Mouse (Mus musculus) neural tube, embryonic 13.5 days (tissue): ENCODE measurements around the gene B9d2. TPM values are rescaled to one million over a fixed set of nuclear protein-coding genes. Genes with fewer than 3 reads are reported as not detected.
A peak's percentile ranks its signal among the peaks of the same experiment; 100 is the strongest.

Experiments used
- ATAC-seq: fragments of 200-750 bp; cut with Nextera tagmentation; 2 replicates; pipeline ENCODE4 v1.8.0; 2017; ENCODE audit warnings: low read depth, mild to moderate bottlenecking, moderate TSS enrichment, moderate library complexity
- H3K27ac ChIP-seq: fragments of 300-500 bp; sonication (generic); replicated peaks from 2 replicates; pipeline ENCODE4 v1.5.1; 2015; ENCODE audit warnings: moderate library complexity, mild to moderate bottlenecking, inconsistent platforms
- H3K27me3 ChIP-seq: fragments of 300-500 bp; sonication (generic); 2 replicates; pipeline ENCODE4 v1.6.1; 2015; ENCODE audit warnings: mild to moderate bottlenecking, inconsistent platforms
- H3K36me3 ChIP-seq: fragments of 300-500 bp; sonication (generic); 2 replicates; pipeline ENCODE4 v1.6.1; 2015; ENCODE audit warnings: mild to moderate bottlenecking, inconsistent platforms
- H3K4me1 ChIP-seq: fragments of 300-500 bp; sonication (generic); replicated peaks from 2 replicates; pipeline ENCODE4 v1.6.1; 2015; ENCODE audit warnings: inconsistent platforms
- H3K4me2 ChIP-seq: fragments of 300-500 bp; sonication (generic); 2 replicates; pipeline ENCODE4 v1.6.1; 2015; ENCODE audit warnings: inconsistent platforms, mild to moderate bottlenecking, moderate library complexity
- H3K4me3 ChIP-seq: fragments of 300-500 bp; sonication (generic); 2 replicates; pipeline ENCODE4 v1.5.1; 2015; ENCODE audit warnings: mild to moderate bottlenecking, inconsistent platforms
- H3K9ac ChIP-seq: fragments of 300-500 bp; sonication (generic); 2 replicates; pipeline ENCODE4 v1.6.1; 2015; ENCODE audit warnings: moderate library complexity, mild to moderate bottlenecking, inconsistent platforms
- H3K9me3 ChIP-seq: fragments of 300-500 bp; sonication (generic); 2 replicates; pipeline ENCODE4 v1.6.1; 2016; ENCODE audit warnings: inconsistent platforms
- WGBS: fragments of 180-500 bp; shearing (Covaris S2); methylation state at CpG from one replicate; pipeline ENCODE4 v1.1.7; 2015; 5-methylcytosine and 5-hydroxymethylcytosine counted together
- polyA plus RNA-seq: library from polyadenylated mRNA; unstranded; fragments of >200 nt; fragmentation: Nextera tagmentation; extraction: Ambion mirVana; gene quantifications from 2 replicates; pipeline ENCODE4 v1.2.1, GENCODE M21; 2015

The B9d2 gene
- 33.6 and 42.6 TPM in 2 replicates for polyA plus RNA-seq

DNA sequence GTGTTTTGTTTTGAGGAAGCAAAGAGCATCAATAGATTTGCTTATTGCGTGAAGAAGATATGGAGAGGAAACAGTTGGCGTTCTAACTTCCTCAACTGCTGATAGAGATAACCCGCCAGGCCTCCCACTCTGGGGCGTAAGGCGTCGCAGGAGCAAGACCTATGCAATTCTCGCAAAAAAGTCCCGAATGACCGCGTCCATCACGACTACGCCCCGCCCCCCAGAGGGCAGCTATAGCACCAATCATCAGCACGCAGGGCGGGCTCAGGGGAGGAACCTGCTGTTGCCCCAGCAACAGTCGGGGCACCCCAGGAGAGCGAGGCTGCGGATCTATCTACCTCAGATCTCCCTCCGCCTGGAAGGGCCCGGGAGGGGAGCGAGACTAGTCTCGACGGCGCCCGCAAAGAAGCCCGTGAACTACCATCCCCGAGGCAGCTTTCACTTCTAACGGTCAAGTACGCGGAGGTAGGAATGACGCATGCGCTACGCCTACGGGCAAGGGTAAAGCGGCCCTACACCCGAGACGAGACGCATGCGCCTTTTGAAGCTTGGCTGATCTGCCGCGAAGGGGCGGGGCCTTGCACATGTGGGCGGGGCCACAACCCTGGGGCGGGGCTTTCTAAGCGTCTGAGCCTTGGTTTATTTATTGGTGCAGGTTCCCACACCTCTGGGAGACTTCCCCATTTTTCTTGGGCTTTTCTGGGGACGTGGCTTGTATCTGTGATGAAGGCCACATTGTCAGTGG, at the start of gene B9d2:
B9d2 (plus strand) TSS at position 267 of the 745 bp plus-strand sequence.
- Histone ChIP-seq H3K4me3 (peak within 1 kb of the TSS; percentile 49), H3K27ac (peak within 1 kb of the TSS; percentile 94), H3K27me3 (peaks cover 32% of the 10 kb centered on the region), H3K4me2 (peak within 1 kb of the TSS; percentile 55), H3K36me3 (no peaks in the 10 kb centered on the region), H3K9ac (peak within 1 kb of the TSS; percentile 69), H3K9me3 (no peaks in the 10 kb centered on the region), H3K4me1 (peaks cover 33% of the 10 kb centered on the region)
- under 1% methylated on average over 46 of the region's 46 CpGs for WGBS
- ATAC-seq: peak; percentile 91

DNA sequence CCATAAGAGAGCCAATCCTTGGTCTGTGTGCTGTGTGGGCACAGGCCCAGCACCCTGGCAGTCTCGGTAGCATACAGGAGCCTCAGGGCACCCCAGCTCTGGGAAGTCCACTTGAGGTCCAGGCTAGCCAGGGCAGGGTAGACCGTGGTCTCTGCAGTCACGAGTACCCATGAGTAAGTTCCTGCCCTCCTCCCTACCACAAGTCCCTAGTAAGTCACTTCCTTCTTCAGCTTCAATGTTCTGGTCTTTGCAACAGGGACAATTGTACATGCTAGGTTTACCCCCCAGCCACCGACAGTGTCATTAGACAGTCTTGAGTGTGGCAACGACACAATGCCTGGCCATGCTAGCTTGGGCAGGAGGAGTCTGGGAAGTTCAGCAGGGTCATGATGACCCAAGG, 47.9 kb upstream of the B9d2 start:
- H3K4me3 ChIP-seq: no peak overlapping the region
- no peaks in the 10 kb centered on the region for H3K9me3 ChIP-seq
- no peak overlapping the region for H3K4me2 ChIP-seq
- H3K27me3 ChIP-seq: peaks cover 18% of the 10 kb centered on the region
- no peak overlapping the region for H3K9ac ChIP-seq
- H3K4me1 ChIP-seq: peaks cover 5% of the 10 kb centered on the region
- no peak overlapping the region for H3K27ac ChIP-seq
- ATAC-seq: no peak
- peaks cover 86% of the 10 kb centered on the region for H3K36me3 ChIP-seq
- 94% methylated on average over 5 of the region's 5 CpGs for WGBS

GRCm38 (mm10) chr7:25636373-25636772, 44.2 kb upstream of the B9d2 start:
- no peaks in the 10 kb centered on the region for H3K9me3 ChIP-seq
- no peak overlapping the region for H3K4me3 ChIP-seq
- H3K9ac ChIP-seq: no peak overlapping the region
- H3K36me3 ChIP-seq: peaks cover 86% of the 10 kb centered on the region
- H3K27me3 ChIP-seq: no peaks in the 10 kb centered on the region
- H3K4me2 ChIP-seq: no peak overlapping the region
- no peak for ATAC-seq
- H3K27ac ChIP-seq: no peak overlapping the region
- 76% methylated on average over 3 of the region's 3 CpGs for WGBS
- no peaks in the 10 kb centered on the region for H3K4me1 ChIP-seq

DNA sequence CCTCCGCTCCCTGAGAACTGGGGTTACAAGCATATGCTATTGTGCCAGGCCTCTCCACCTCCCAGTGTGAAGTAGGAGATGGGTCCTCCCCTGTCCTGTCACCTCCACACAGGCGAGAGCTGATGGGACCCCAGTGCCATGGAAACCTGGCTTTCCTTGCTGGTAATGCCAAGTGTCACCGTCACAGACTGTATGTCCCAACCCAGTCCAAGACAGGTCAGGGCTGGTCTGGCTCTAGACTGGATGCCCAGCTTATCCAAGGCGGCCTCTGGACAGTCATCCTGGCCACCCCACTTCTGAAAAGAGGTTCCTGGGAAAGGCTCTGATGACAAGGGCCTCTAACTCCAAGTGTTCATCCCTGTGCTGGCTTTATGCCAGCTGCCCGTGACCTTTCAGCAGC, 43.5 kb upstream of the B9d2 start:
- no peak overlapping the region for H3K4me3 ChIP-seq
- WGBS: 92% methylated on average over 5 of the region's 5 CpGs
- H3K4me2 ChIP-seq: no peak overlapping the region
- peaks cover 84% of the 10 kb centered on the region for H3K36me3 ChIP-seq
- H3K4me1 ChIP-seq: no peaks in the 10 kb centered on the region
- no peak overlapping the region for H3K9ac ChIP-seq
- no peak for ATAC-seq
- no peak overlapping the region for H3K27ac ChIP-seq
- no peaks in the 10 kb centered on the region for H3K27me3 ChIP-seq
- H3K9me3 ChIP-seq: no peaks in the 10 kb centered on the region

DNA sequence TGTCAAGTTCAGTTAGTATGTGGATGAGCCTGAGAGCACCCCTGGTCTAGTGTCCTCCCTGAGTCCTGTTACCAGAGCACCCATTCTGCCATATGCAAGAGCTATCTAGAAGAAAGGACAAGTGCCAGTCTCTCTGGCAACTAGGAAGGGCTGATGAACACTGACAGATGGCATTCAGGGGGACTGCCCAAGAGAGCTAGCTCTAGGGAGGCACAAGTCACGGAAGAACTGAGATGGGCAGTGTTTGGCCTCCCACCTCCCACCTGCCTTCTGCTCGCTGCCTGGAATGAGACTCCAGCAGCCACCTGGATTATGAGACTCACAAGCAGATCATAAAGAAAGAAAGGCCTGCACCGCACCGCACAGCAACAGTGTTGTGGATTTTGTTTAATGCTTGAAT, 40.8 kb upstream of the B9d2 start:
- peaks cover 63% of the 10 kb centered on the region for H3K36me3 ChIP-seq
- no peak overlapping the region for H3K9ac ChIP-seq
- ATAC-seq: no peak; the same call in 1 of the 2 replicates
- no peak overlapping the region for H3K4me2 ChIP-seq
- no peaks in the 10 kb centered on the region for H3K9me3 ChIP-seq
- no peaks in the 10 kb centered on the region for H3K4me1 ChIP-seq
- H3K4me3 ChIP-seq: no peak overlapping the region
- H3K27ac ChIP-seq: no peak overlapping the region
- 87% methylated on average over 4 of the region's 4 CpGs for WGBS
- H3K27me3 ChIP-seq: no peaks in the 10 kb centered on the region

- H3K27ac ChIP-seq: no peak overlapping the region
- no peak for ATAC-seq
- 84% methylated on average over 10 of the region's 10 CpGs for WGBS
- no peak overlapping the region for H3K4me2 ChIP-seq
- peaks cover 25% of the 10 kb centered on the region for H3K36me3 ChIP-seq
- H3K9ac ChIP-seq: no peak overlapping the region
- H3K4me1 ChIP-seq: no peaks in the 10 kb centered on the region
- no peak overlapping the region for H3K4me3 ChIP-seq
- no peaks in the 10 kb centered on the region for H3K9me3 ChIP-seq
- no peaks in the 10 kb centered on the region for H3K27me3 ChIP-seq
Observed at GRCm38 (mm10) chr7:25644136-25644535, 36.4 kb upstream of the B9d2 start.

DNA sequence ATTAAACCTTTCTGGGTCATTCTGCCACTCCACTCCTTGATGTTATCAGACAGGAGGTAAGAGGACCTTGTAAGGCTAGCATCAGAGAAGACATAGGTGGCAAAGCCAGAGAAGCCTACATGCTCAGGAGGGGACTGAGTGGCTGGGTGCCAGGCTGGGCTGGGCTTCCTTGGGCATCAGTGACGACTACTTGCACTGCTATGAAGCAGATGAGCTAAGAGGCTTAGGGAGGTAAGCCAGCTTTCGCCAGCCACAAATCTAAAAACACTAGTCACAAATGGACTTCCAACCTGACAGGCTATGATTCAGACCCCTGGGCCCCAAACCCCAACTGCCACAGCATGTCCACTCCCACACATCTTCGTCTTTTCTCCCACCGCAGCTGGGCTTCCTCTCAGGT, 35.9 kb upstream of the B9d2 start:
- Histone ChIP-seq H3K4me2 (no peak overlapping the region), H3K9me3 (no peaks in the 10 kb centered on the region), H3K36me3 (peaks cover 20% of the 10 kb centered on the region), H3K4me3 (no peak overlapping the region), H3K4me1 (no peaks in the 10 kb centered on the region), H3K9ac (peak overlapping the region; percentile 13; the same call in 1 of the 2 replicates), H3K27ac (no peak overlapping the region), H3K27me3 (no peaks in the 10 kb centered on the region)
- 81% methylated on average over 4 of the region's 4 CpGs for WGBS
- ATAC-seq: no peak

GRCm38 (mm10) chr7:25645074-25645473, 35.5 kb upstream of the B9d2 start:
- Histone ChIP-seq H3K4me2 (no peak overlapping the region), H3K9ac (0 out of 2 replicates have a peak overlapping the region, but pooled peaks have one; percentile 13), H3K4me3 (no peak overlapping the region), H3K36me3 (peaks cover 15% of the 10 kb centered on the region), H3K27ac (no peak overlapping the region), H3K4me1 (no peaks in the 10 kb centered on the region), H3K27me3 (no peaks in the 10 kb centered on the region), H3K9me3 (no peaks in the 10 kb centered on the region)
- whole genome bisulfite sequencing: 67% methylated on average over 14 of the region's 14 CpGs
- no peak for ATAC-seq

DNA sequence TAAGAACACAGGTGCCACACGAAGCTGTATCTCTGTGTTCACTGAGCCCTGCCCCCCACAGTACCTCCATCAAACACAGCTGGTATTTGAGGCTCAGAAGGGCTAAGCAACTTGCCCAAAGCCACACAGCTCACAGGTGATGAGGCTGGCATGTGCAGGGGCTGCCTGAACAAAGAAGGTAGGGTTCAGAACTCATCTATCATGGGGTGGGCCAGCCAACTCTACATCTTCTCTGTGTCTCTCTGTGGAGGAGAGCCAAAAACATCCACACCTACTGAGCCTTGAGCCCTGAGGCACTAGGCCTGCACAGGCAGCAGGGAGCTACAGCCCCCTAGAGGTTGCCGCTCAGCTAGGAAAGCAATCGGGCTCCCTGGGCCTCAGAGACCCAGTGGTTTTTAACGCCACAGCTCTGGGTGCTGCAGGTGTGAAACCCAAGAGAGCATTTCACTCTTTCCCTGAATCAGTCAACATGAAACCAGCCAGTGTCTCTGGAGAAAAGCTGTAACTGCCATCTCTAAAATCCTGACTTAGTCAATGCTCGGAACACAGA, 32.9 kb upstream of the B9d2 start:
- no peak overlapping the region for H3K27ac ChIP-seq
- no peak for ATAC-seq
- 56% methylated on average over 5 of the region's 5 CpGs for WGBS
- no peak overlapping the region for H3K9ac ChIP-seq
- no peaks in the 10 kb centered on the region for H3K4me1 ChIP-seq
- H3K9me3 ChIP-seq: no peaks in the 10 kb centered on the region
- H3K27me3 ChIP-seq: no peaks in the 10 kb centered on the region
- H3K36me3 ChIP-seq: 0 out of 2 replicates have a peak, but pooled peaks cover 6% of the 10 kb centered on the region
- H3K4me3 ChIP-seq: no peak overlapping the region
- no peak overlapping the region for H3K4me2 ChIP-seq

GRCm38 (mm10) chr7:25649839-25650238, 30.7 kb upstream of the B9d2 start:
- Histone ChIP-seq H3K4me3 (no peak overlapping the region), H3K4me1 (no peaks in the 10 kb centered on the region), H3K9me3 (no peaks in the 10 kb centered on the region), H3K9ac (no peak overlapping the region), H3K36me3 (0 out of 2 replicates have a peak, but pooled peaks cover 6% of the 10 kb centered on the region), H3K4me2 (no peak overlapping the region), H3K27me3 (no peaks in the 10 kb centered on the region), H3K27ac (no peak overlapping the region)
- 87% methylated on average over 5 of the region's 5 CpGs for WGBS
- no peak for ATAC-seq

GRCm38 (mm10) chr7:25651281-25651680, 29.3 kb upstream of the B9d2 start:
- H3K4me2 ChIP-seq: no peak overlapping the region
- 82% methylated on average over 8 of the region's 8 CpGs for WGBS
- H3K27me3 ChIP-seq: no peaks in the 10 kb centered on the region
- no peak overlapping the region for H3K4me3 ChIP-seq
- H3K9me3 ChIP-seq: no peaks in the 10 kb centered on the region
- 0 out of 2 replicates have a peak, but pooled peaks cover 6% of the 10 kb centered on the region for H3K36me3 ChIP-seq
- ATAC-seq: no peak
- H3K27ac ChIP-seq: no peak overlapping the region
- H3K9ac ChIP-seq: no peak overlapping the region
- peaks cover 4% of the 10 kb centered on the region; the same call in 1 of the 2 replicates for H3K4me1 ChIP-seq

GRCm38 (mm10) chr7:25652244-25652759, 28.3 kb upstream of the B9d2 start:
- 91% methylated on average over 12 of the region's 12 CpGs for WGBS
- ATAC-seq: no peak

More at GRCm38 (mm10) chr7:25652244-25652759, 28.3 kb upstream of the B9d2 start:
- Histone ChIP-seq H3K9ac (no peak overlapping the region), H3K4me2 (no peak overlapping the region), H3K36me3 (0 out of 2 replicates have a peak, but pooled peaks cover 6% of the 10 kb centered on the region), H3K27ac (no peak overlapping the region), H3K27me3 (no peaks in the 10 kb centered on the region), H3K9me3 (no peaks in the 10 kb centered on the region), H3K4me1 (peaks cover 14% of the 10 kb centered on the region), H3K4me3 (no peak overlapping the region)
